Mouse (Mus musculus): ENCODE measurements at regions not wholly inside any gene's neighbourhood (a gene's known extent, or its start where the extent isn't known, plus 50 kb on each side); places are given as distances from the start of the nearest gene placed in this dataset.

- Histone ChIP-seq H3K4me1 (ENCODE audit: control insufficient read depth, insufficient read depth, low read length) (no peaks in the 10 kb centered on the region), H3K27me3 (replicated peaks; ENCODE audit: control insufficient read depth, insufficient read depth, low read length) (no peaks in the 10 kb centered on the region), H3K27ac (ENCODE audit: insufficient read depth, low read depth, low read length) (no peak overlapping the region), H3K4me3 (ENCODE audit: insufficient read depth, low read depth, low read length) (no peak overlapping the region), H3K36me3 (ENCODE audit: control insufficient read depth, insufficient read depth, low read length) (no peaks in the 10 kb centered on the region)
- no peak for DNase-seq
- TF ChIP-seq CTCF (conservative IDR thresholded peaks at IDR 0.05; ENCODE audit: insufficient read depth, insufficient read length, low read depth, low read length) (no peak), POLR2A (IDR thresholded peaks at IDR 0.05; ENCODE audit: low read depth, low read length) (no peak)
Observed at GRCm38 (mm10) chr15:51680494-51680893, 2204.2 kb upstream of the Gm7489 start.

- 95% methylated on average over 6 of the region's 6 CpGs for WGBS
- no peak for DNase-seq
- no peaks in the 10 kb centered on the region for H3K36me3 ChIP-seq (ENCODE audit: control insufficient read depth, insufficient read depth, low read length)
- no peak for TF ChIP-seq CTCF (conservative IDR thresholded peaks at IDR 0.05; ENCODE audit: insufficient read depth, insufficient read length, low read depth, low read length)
- H3K4me1 ChIP-seq (ENCODE audit: control insufficient read depth, insufficient read depth, low read length): no peaks in the 10 kb centered on the region
- no peaks in the 10 kb centered on the region for H3K27me3 ChIP-seq (replicated peaks; ENCODE audit: control insufficient read depth, insufficient read depth, low read length)
- no peak overlapping the region for H3K27ac ChIP-seq (ENCODE audit: insufficient read depth, low read depth, low read length)
- no peak overlapping the region for H3K4me3 ChIP-seq (ENCODE audit: insufficient read depth, low read depth, low read length)
Observed at GRCm38 (mm10) chr15:51681191-51681590, 2203.5 kb upstream of the Gm7489 start.

GRCm38 (mm10) chr15:51682331-51682730 lies 2202.4 kb upstream of the Gm7489 start:
- DNase-seq: no peak
- Histone ChIP-seq H3K4me3 (ENCODE audit: insufficient read depth, low read depth, low read length) (no peak overlapping the region), H3K27me3 (replicated peaks; ENCODE audit: control insufficient read depth, insufficient read depth, low read length) (no peaks in the 10 kb centered on the region), H3K4me1 (ENCODE audit: control insufficient read depth, insufficient read depth, low read length) (no peaks in the 10 kb centered on the region), H3K36me3 (ENCODE audit: control insufficient read depth, insufficient read depth, low read length) (no peaks in the 10 kb centered on the region), H3K27ac (ENCODE audit: insufficient read depth, low read depth, low read length) (no peak overlapping the region)
- TF ChIP-seq POLR2A (IDR thresholded peaks at IDR 0.05; ENCODE audit: low read depth, low read length) (no peak), CTCF (conservative IDR thresholded peaks at IDR 0.05; ENCODE audit: insufficient read depth, insufficient read length, low read depth, low read length) (no peak)
- WGBS: 64% methylated on average over 5 of the region's 5 CpGs

GRCm38 (mm10) chr15:51687007-51687540 lies 2197.6 kb upstream of the Gm7489 start:
- no peak for DNase-seq
- TF ChIP-seq CTCF (conservative IDR thresholded peaks at IDR 0.05; ENCODE audit: insufficient read depth, insufficient read length, low read depth, low read length) (no peak), POLR2A (IDR thresholded peaks at IDR 0.05; ENCODE audit: low read depth, low read length) (no peak)
- Histone ChIP-seq H3K36me3 (ENCODE audit: control insufficient read depth, insufficient read depth, low read length) (no peaks in the 10 kb centered on the region), H3K4me1 (ENCODE audit: control insufficient read depth, insufficient read depth, low read length) (no peaks in the 10 kb centered on the region), H3K4me3 (ENCODE audit: insufficient read depth, low read depth, low read length) (no peak overlapping the region), H3K27me3 (replicated peaks; ENCODE audit: control insufficient read depth, insufficient read depth, low read length) (no peaks in the 10 kb centered on the region; the same call in 1 of the 2 replicates), H3K27ac (ENCODE audit: insufficient read depth, low read depth, low read length) (no peak overlapping the region)
- 61% methylated on average over 13 of the region's 13 CpGs for WGBS

GRCm38 (mm10) chr15:51689498-51689897 lies 2195.2 kb upstream of the Gm7489 start:
- no peaks in the 10 kb centered on the region for H3K36me3 ChIP-seq (ENCODE audit: control insufficient read depth, insufficient read depth, low read length)
- 64% methylated on average over 1 of the region's 1 CpGs for WGBS
- no peak overlapping the region for H3K27ac ChIP-seq (ENCODE audit: insufficient read depth, low read depth, low read length)
- no peak for TF ChIP-seq POLR2A (IDR thresholded peaks at IDR 0.05; ENCODE audit: low read depth, low read length)
- no peak for TF ChIP-seq CTCF (conservative IDR thresholded peaks at IDR 0.05; ENCODE audit: insufficient read depth, insufficient read length, low read depth, low read length)
- DNase-seq: no peak
- no peak overlapping the region for H3K4me3 ChIP-seq (ENCODE audit: insufficient read depth, low read depth, low read length)
- no peaks in the 10 kb centered on the region; the same call in 1 of the 2 replicates for H3K27me3 ChIP-seq (replicated peaks; ENCODE audit: control insufficient read depth, insufficient read depth, low read length)
- H3K4me1 ChIP-seq (ENCODE audit: control insufficient read depth, insufficient read depth, low read length): no peaks in the 10 kb centered on the region

GRCm38 (mm10) chr15:51692671-51693070 lies 2192.0 kb upstream of the Gm7489 start:
- DNase-seq: no peak
- H3K4me1 ChIP-seq (ENCODE audit: control insufficient read depth, insufficient read depth, low read length): no peaks in the 10 kb centered on the region
- no peaks in the 10 kb centered on the region; the same call in 1 of the 2 replicates for H3K27me3 ChIP-seq (replicated peaks; ENCODE audit: control insufficient read depth, insufficient read depth, low read length)
- H3K36me3 ChIP-seq (ENCODE audit: control insufficient read depth, insufficient read depth, low read length): no peaks in the 10 kb centered on the region
- H3K27ac ChIP-seq (ENCODE audit: insufficient read depth, low read depth, low read length): no peak overlapping the region
- WGBS: 60% methylated on average over 4 of the region's 4 CpGs
- H3K4me3 ChIP-seq (ENCODE audit: insufficient read depth, low read depth, low read length): no peak overlapping the region
- no peak for TF ChIP-seq POLR2A (IDR thresholded peaks at IDR 0.05; ENCODE audit: low read depth, low read length)
- no peak for TF ChIP-seq CTCF (conservative IDR thresholded peaks at IDR 0.05; ENCODE audit: insufficient read depth, insufficient read length, low read depth, low read length)

- Histone ChIP-seq H3K27ac (ENCODE audit: insufficient read depth, low read depth, low read length) (no peak overlapping the region), H3K4me1 (ENCODE audit: control insufficient read depth, insufficient read depth, low read length) (no peaks in the 10 kb centered on the region), H3K4me3 (ENCODE audit: insufficient read depth, low read depth, low read length) (no peak overlapping the region), H3K27me3 (replicated peaks; ENCODE audit: control insufficient read depth, insufficient read depth, low read length) (no peaks in the 10 kb centered on the region), H3K36me3 (ENCODE audit: control insufficient read depth, insufficient read depth, low read length) (no peaks in the 10 kb centered on the region)
- peak; percentile 64 for TF ChIP-seq CTCF (conservative IDR thresholded peaks at IDR 0.05; ENCODE audit: insufficient read depth, insufficient read length, low read depth, low read length)
- no peak for TF ChIP-seq POLR2A (IDR thresholded peaks at IDR 0.05; ENCODE audit: low read depth, low read length)
- 62% methylated on average over 11 of the region's 11 CpGs for WGBS
- peak; percentile 27 for DNase-seq
Observed at GRCm38 (mm10) chr15:51696344-51697016, 2188.2 kb upstream of the Gm7489 start.
